Mouse (Mus musculus) heart, adult 2 months (tissue): ENCODE measurements at regions not wholly inside any gene's neighbourhood (a gene's known extent, or its start where the extent isn't known, plus 50 kb on each side); places are given as distances from the start of the nearest gene placed in this dataset.

Experiments used
- EP300 ChIP-seq: fragments of 200-500 bp; IDR thresholded peaks from 2 replicates; pipeline ENCODE4 v1.6.1; 2011; ENCODE audit warnings: low read depth, low read length, control low read depth; ENCODE audit not compliant: insufficient read depth
- POLR2A ChIP-seq: fragments of 200-500 bp; IDR thresholded peaks from 2 replicates; pipeline ENCODE4 v1.6.1; 2011; ENCODE audit warnings: mild to moderate bottlenecking, low read depth, low read length, control low read depth; ENCODE audit not compliant: insufficient read depth

DNA sequence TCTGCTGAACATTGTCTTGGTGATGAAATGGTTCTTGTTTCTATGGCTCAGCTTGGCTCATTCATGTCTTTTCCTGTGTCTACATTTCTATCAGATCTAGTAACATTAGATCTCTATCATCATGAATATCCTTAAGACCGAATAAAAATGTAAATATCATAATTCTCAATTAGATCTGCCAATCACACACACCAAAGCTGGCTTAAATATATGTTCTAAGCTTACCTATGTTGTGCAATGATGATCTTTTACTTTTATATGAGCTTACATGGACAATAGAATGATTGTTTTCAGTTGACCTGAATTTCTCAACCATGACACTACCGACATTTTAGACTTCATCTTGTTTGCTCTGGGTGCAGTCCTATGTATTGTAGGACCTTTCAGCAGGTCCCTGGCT lies 440.4 kb downstream of the Fam198b start:
- TF ChIP-seq EP300 (no peak), POLR2A (no peak)
